Mouse (Mus musculus) testis, adult 2 months (tissue): ENCODE measurements around the gene Prss23.

Experiments
- CTCF ChIP-seq: fragments of 200-500 bp; IDR thresholded peaks from 2 replicates; pipeline ENCODE4 v1.5.1; 2012; ENCODE audit warnings: low read depth, mild to moderate bottlenecking, inconsistent platforms, low read length, moderate library complexity; ENCODE audit not compliant: control insufficient read depth, insufficient read depth, insufficient replicate concordance
- POLR2A ChIP-seq: fragments of 200-500 bp; IDR thresholded peaks from 2 replicates; pipeline ENCODE4 v1.6.1; 2012; ENCODE audit warnings: low read depth, mild to moderate bottlenecking, inconsistent platforms, low read length, moderate library complexity; ENCODE audit not compliant: control insufficient read depth

DNA sequence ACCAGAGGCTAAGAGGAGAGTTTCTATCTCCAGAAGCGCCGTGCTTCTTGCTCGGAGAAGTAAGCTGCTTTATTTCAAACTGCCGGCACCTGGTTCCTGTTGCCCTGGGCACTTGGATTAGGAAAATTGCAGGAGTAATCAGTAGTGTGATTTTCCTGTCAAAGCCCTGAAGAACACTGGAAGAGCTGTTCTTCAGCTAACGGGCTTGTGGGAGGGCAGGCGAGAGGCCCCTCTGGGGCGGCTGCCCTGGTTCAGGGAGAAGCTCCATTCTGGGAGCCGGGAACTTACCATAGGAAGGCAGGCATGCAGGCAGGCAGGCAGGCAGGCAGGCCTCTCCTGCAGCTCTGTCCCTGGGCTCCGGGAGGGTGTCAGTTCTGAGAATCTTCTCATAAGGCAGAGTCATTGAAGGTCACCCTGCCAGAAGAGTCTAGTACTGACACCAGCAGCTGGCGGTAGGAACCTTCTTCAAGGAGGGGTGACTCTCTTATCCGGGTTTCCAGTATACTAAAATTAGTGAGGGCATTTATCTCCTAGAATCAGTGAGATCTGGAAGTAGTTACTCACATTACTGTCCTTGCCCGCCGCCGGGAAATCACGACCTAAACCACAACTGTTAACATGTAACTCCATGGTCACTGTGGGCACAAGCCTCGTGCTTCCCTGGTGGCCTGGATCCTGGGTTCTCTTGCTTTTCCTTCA, at the start of gene Prss23:
- TF ChIP-seq POLR2A: no peak
- TF ChIP-seq CTCF: no peak
